Mouse (Mus musculus) testis, postnatal 14 days (tissue): ENCODE data around the gene Cutal.
"Not testable (repeated sequence)": the region's sequence is repeated elsewhere in the genome, so short reads cannot be mapped to it uniquely, and the experiment has no call there.

Source experiments
- DNase-seq: peaks from one replicate; pipeline ENCODE4 v3.0.0; 2021; ENCODE audit warnings: low spot score

Cutal gene

DNA sequence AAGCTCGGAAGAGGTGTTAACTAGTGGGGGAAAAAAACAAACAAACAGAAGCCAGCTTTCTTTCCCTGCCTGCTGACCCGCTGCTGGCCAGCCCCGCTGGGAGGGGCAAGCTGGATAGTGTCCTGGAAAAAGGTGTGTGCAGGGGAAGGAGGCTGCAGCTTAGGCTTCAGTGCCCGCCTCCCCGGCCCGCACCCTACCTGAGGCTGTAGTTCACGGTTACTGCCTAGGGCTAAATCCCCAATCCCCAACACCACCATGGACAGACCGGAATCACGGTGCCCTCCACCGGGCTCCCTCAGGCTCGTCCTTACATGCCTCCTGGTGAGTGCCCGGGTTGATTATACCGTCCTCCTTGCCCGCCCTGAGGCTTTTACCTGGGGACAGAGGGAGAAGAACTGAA is at the start of gene Cutal:
TSS of gene Cutal (plus strand) at position 126 of the 400 bp plus-strand sequence.
- peak; percentile 24 for DNase-seq

DNA sequence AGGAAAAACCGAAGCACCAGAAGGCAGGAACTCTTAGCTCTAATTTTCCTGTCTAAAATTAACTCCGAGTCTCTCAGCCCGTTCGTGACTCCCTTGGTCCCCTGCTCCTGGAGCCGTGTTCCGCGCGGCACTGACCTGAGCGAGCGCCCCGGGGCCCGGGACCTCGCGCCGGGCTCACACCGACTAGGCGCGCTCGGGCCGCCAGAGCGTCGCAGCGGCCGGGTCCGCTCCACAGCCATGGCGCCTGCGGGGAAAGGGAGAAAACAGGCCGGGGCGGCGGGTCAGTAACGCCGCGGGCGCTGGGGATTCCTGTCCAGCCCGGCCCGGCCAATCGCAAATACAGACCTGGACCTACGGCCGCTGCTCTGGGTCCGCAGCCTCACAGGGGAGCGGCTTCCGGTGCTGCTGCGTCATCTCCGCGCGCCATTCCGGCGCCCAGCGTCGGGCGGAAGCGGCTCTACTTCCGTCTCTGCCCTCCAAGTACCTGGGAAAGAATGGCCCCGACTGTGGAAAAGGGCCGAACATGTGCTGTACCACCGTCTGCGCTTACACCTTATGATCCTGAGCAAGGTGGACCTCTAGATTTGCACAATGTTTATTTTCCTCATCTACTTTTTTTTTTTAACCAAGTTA is 48.3 kb upstream of the Cutal start, which contains the start of gene Fbxw2:
TSS of gene Fbxw2 (minus strand) at position 485 of the 633 bp plus-strand sequence.
- peak; percentile 93 for DNase-seq

DNA sequence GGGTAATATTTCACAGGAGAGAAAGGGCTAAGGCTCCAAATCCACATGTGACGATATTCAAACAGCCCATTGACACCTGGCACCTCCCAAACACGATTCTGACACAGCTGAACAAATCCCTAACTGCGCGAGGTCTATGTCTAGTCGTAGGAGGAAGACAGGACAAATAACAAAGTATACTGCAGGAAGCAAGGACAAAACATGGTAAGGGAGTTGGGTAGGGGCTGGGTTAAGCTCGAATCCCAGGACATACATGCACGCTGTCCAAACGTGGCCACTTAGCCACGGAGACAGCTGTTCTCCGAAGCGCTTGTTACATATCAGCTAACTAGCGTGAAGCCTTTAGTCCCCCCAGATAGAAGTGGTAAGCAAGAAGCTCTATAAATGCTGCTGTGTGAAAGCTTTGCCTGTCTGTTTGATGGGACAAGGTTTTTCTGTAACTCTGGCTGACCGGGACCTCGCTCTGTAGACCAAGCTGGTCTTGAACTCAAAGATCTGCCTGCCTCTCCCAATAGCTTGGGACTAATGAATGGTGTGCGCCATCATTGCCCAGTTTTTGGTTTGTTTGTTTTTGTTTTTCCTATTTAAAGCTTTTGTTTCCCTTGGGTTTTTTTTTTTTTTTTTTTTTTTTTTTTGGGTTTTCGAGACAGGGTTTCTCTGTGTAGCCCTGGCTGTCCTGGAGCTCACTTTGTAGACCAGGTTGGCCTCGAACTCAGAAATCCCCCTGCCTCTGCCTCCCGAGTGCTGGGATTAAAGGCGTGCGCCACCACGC is 47.5 kb upstream of the Cutal start:
- peak; percentile 15 for DNase-seq

DNA sequence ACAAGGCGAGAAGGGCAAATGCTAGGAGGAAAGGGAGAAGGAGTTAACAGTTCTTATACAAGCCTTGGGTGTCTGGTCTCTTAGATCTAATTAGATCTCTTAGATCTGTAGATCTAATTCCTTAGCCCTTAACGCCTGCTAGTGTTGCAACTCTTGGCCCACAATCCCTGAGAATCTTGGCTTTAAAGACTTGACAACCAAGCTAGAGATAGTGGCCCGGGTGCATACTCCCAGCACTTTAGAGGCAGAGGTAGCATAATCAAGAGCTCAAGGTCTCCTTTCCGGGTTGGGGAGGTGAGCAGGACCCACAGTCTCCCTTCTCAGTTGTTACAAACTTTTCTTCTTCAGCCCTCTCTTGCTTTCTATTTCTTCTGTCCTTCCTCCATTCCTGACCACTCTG is 46.6 kb upstream of the Cutal start:
- DNase-seq, result no peak

DNA sequence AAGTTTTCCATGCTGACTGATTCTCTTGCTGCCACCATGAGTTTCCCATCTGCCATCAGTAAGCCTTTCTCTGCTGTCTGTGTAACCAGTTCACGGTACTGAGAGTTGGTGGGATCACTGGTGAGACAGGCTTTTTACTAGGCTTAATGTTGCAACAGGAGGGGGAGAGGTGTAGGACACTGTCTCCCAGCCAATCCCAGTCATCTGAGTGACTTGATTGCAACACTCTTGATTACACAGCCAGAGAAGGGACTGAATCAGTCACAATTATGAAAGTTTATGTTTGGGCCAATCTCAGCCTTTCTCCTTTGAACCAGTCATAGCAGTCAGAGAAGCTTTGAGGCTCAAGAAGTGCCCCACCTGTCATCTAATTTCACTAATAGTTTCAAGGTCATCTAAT is 46.2 kb upstream of the Cutal start:
- DNase-seq, result no peak

DNA sequence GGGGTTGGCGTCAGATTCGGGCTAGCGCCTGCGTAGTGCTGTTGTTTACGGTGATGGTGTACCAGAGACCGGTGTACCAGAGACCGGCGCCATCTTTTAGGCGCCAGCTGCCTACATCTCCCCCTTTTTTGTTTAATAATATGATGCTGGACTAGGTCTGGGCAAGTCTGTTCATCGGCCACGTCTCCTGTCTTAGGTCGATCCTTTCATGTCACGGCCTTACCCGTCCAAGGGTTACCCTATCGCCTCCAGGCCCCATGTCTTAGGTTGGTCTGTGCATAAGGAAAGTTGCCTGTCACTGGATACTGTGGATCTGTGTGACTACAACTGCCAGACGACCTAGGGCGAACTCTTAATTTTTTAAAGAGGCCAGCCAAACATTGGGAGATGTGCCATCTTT is 44.1 kb upstream of the Cutal start:
- DNase-seq, result not testable (repeated sequence)

DNA sequence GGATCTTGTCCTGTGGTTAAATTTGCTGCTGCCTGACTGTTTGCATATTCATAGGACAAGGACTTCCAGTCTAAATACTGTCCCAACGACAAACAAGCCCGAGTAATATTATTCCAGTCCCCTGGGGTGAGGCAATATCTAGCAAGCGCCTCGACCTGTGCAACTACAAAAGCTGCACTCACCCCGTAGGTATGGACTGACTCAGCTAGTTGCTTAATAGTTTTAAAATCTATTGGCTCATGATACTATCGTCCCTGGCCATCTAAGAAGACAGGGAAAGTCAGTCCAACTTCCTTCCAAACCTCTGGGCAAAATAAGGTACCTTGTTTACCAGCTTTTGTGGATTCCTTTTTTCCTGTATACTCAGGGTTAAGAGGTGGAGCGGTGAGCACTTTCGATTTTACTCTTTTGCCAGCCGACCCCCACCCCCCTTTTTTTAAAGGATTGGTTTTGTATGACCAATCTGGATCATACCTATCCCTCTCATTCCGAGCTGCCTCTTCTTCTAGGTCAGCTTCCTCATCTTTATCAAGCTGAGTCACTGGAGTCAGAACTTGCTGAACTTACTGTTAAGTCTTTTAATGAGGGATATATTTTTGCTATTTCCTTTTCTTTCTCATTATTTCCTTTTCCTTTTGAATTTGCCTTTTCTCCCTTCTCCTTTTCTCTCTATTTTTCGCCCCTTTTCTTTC is 41.3 kb upstream of the Cutal start, which contains the start of gene Gm34653:
TSS of gene Gm34653 (plus strand) at position 242 of the 692 bp plus-strand sequence.
- DNase-seq, result not testable (repeated sequence)

DNA sequence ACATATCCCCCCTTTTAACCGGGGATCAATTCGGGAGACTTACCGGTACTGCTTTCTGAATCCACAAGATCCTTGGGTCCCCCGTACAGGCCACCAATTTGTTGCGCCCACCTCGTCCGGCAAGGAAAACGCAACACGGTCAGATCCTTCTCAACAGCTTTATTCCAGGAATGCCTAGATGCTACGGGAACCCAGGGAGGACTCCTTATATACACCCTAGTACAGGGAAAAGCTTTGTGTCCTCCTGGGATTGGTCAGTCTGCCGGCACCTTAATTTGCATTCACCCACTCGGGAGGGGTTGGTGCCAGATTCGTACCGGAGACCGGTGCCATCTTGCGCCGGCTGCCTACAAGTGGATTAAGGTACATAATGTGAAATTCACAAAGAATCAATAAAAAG is 40.6 kb upstream of the Cutal start:
- no peak for DNase-seq

DNA sequence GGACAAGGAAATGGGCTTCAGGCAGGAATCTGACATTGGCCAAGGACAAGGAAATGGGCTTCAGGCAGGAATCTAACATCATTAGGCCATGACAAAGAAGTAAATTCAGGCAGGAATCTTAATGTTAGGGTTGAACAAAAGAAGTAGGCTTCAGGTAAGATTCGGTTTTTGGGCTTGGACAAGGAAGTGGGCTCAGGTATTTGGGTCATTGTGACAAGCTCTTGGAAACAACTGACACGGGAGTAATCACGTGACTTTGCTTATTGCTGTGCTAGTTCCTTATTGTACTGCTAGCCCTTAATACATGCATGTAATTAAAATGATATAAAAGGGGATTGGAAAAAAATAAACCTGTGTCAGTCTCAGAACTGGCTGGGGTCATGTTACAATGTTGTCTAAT is 38.5 kb upstream of the Cutal start:
- no peak for DNase-seq

DNA sequence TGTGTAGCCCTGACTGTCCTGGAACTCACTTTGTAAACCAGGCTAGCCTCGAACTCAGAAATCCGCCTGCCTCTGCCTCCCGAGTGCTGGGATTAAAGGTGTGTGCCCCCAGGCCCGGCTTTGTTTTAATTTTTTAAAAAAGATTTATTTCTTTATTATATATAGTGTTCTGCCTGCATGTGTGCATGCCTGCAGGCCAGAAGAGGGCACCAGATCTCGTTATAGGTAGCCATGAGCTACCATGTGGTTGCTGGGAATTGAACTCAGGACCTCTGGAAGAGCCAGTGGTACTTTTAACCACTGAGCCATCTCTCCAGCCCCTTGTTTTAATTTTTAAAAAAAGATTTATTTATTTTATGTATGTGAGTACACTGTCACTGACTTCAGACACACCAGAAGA is 34.1 kb upstream of the Cutal start:
- DNase-seq, result not testable (repeated sequence)

DNA sequence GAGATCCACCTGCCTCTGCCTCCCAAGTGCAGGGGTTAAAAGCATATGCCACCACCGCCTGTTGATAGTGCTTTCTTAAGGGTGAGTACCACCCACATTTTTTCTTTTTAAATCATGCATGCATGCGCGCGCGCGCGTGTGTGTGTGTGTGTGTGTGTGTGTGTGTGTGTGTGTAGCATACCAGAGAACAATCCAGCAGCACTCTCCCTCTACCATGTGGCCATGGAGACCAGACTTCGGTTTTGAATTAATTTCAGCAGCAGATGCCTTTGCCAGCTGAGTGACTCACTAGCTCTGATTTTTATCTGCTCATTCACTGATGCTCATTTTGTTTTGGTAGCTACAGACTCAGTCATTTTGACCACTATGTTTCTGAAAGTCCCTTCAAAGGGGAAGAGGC is 32.5 kb upstream of the Cutal start:
- DNase-seq, result no peak

DNA sequence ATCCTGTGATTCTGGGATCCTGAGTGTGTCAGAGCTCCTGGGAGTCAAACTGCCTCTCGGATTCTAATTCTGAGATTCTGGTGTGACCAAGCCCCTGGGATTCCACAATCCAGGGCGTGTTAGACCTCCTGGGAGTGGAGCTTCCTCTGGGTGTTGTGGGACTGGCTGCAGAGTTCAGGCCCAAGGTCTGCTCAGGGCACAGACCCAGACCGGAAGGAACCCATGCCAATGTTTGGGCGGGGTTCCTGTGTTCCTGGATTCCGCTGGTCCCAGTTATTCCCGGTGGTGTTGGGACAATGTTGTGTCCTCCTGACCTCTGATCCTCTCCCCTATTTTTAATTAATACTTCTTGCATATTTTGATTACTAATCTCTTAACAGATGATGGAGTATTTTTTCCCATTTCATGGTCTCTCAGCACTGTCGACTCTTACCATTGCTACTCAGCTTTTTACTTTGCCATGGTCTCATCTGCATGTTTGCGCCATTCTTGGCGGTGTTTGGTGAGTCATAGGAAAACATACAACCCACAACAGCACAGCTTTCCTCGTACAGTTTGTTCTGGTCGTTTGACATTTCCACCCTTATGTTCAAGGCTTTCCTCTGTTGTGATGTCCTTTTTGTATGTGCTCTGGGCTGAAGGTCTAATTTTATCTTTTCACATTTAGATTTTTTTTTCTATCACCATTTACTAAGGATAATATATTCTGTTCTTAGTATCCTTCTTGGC is 30.8 kb upstream of the Cutal start:
- peak; percentile 20 for DNase-seq

DNA sequence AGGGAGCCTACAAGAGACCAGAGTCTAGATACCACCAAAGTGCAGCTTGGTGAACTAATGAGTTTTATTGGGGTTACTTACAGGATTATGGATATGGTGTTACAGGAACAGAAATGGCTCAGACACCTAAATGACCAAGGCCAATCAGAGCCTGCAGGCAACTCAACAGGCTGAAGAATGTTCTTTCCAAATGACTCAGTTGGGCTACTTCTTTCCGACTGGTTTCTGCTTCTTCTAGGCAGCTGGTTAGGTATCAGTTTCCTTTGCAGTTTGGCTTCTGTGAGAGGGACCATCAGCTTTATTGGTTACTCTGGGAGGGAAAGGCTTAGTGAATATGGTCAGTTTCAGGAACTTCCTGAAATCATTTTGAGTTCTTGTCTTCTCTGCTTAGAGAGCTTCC is 26.5 kb upstream of the Cutal start:
- no peak for DNase-seq

DNA sequence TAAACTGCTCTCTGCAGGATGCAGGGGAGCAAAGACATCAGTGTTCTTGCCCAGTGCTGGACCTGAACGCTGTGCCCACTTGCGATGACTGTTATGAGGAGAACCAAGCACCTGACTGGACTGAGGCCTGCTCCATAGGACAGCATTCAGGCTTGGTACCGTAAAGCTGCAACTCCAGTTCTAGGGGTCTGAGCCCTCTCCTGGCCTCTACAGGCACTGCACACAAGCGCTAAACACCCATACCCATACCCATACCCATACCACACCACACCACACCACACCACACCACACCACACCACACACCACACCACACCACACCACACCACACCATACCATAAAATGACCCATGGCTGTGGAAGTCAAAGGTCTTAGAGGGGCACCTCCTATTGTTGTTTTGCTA is 18.9 kb upstream of the Cutal start:
- DNase-seq, result no peak

DNA sequence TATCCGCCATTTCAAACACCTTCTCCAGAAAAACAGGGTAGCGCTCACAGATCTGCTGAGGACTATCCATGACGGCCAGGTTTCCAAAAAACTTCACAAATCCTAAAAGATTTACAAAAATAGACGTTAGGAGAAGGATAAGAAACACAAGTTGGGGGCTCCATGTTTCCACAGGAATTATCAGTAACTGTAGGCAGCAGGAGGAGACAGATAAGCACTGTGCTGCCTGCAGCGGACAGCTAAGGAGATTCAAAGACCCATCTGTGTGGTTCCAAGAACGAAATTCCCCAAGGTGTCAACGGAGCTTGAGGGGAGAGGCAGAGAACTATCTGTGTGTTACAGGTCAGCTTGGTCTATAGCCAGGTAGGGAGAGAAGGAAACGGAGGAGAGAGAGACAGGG is 16.5 kb upstream of the Cutal start:
- no peak for DNase-seq

DNA sequence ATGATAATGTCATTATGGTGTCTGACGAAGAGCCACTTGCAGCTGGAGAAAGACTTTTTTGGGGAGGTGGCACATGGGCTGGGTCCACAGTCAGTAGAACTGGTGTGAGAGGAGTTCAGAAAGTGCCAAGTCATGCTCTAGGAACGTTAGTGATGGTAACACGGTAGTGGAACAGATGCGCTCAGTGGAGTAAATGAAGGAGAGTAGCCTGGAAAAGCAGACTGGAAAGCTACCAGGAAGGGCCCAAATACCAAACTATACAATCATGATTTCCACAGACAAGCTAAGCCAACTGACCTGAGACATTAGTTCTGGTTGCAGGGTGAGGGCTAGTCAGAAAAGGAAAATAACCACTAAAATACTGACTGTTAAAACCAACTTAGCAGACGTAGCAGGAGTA is 4.5 kb upstream of the Cutal start:
- DNase-seq, result no peak

DNA sequence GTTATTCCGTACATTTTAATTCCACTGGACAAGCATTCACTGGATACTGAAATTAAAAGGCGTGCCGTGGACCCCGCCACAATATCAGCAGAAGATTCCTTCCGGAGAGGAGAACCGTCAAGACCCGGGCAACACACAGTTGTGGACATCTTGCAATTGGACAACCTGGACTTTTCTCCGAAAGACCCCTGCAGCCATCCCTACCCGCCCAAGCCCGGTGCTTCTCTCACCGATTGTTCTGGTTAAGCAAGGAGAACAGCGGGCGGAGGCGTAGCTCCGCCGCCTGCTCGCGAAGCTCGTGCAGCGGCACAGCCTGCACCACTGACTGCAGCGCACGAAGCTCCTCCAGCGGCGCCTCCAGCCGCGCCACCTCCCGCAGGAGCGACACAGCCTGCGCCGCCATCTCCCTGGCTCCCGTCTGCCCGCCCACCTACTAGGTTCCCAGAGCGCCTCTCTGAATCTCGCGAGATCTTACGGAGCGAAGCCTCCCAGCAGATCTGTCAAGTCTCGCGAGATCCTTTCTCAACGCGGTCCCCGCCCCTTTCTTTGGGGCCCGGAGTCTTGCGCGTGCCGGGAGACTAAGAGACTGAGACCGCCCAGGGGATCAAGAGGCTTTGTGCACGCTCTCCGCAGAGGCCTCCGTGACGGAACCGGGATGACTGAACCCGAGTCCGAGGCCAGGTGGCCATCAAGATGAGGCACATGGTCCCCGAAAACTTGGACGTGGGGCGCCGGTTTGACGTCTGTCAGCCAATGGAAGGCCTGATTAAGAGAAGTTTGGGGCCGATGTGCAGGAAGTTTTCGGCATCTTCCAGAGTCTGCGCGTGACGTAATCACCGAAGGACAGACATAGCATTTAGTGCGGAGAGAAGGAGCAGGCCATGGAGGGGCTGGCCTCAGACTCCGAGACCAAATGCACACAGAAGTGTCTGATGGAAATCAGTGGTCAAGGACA is 3.4 kb upstream of the Cutal start:
- DNase-seq, result peak; percentile 97

DNA sequence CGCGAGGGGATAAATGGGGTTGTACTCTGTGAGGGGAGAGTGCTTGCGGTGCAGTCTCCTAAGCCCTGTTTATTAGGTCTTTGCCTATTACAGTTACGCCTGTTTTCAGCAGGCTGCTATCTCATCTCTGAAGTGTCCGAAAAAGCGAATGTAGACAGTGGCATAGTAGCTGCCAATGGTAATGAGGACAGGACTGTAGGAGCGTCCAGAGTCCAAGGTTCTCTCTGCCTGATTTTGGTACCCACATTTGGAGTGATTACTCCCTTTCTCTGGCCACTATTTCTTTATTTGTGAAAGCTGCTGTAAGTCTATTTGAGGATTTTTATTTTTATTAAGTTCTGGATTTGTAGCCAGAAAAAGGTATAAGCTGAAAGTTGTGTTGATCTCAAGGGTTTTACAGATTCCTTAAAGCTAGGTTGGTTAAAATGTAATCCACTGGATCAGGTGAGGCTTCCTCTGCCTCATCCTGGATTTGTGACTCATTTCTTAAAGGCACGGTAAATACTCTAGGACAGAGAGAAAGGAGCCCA is 685 bp downstream of the Cutal start, which contains the start of gene Psmd5:
TSS of gene Psmd5 (minus strand) at position 153 of the 530 bp plus-strand sequence.
- DNase-seq, result no peak

DNA sequence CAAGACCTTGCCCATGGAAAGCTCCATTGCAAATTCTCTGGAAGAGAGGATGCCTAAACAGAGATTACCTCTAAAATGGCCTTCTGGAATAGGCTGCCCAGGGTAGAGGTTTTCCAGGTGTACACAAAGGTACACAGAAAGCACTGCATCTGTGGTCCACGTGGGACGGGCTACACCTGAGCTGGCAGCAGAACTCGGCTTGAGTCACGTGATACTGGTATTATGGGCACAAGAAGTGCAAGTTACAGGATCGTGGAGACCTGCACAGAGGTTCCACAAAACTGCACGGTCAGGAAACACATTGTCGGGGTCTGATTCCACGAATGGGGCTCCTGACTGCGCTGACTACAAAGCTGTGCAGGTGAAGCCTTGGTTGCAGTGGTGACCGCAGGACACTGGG is 5.9 kb downstream of the Cutal start:
- no peak for DNase-seq

DNA sequence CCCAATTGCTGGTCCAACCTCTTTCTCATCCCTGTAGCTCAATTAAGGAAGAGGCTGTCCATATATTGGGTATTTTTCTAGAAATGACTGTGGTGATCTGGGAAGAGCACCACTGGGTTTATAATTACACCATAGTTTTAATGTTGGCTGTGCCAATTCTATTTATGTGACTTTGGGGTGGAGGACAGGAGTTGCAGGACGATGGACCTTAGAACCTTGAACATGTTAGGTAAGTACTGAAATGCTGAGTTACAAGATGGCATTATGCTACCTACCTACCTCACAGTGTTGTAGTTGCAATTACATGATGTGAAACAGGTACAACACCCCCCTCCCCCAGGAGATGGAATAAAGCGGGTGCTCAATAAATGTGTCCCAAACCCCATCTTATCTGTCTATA is 8.6 kb downstream of the Cutal start:
- no peak for DNase-seq

DNA sequence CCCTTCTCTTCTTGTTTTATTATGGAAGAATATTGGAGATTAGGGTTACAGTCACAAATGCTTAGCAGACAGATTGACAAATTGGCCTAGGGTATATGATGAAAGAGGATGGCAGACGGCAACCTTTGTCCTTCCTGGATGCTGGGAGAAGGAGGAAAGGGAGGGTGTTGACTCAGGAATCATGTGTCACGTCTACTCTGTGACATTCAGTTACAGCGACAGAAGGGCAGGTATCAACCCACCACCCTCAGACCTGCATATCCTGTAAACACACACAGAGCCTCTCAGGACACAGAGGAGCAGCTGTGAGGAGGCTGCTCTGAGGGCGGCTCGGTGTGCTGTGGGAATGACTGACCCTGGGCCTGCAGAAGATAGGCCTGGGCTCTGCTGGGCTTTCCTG is 9.0 kb downstream of the Cutal start:
- DNase-seq, result no peak
